Mouse (Mus musculus): ENCODE data around the gene Slc8b1. TPM values are rescaled to one million over a fixed set of nuclear protein-coding genes. Genes with fewer than 3 reads are reported as not detected.
"Not testable (repeated sequence)": the region's sequence is repeated elsewhere in the genome, so short reads cannot be mapped to it uniquely, and the experiment has no call there.

Gene Slc8b1
- total and polyA plus RNA-seq, 2 experiments from 2014 or later, result 1.9 to 2.5 TPM

GRCm38 (mm10) chr5:120497071-120497470 is 13.9 kb upstream of the Slc8b1 start:
- WGBS, result 96% methylated on average over 3 of the region's 3 CpGs
- DNase-seq (ENCODE audit: low spot score) (no peak), ATAC-seq (ENCODE audit: low FRiP score) (no peak)
- H3K27ac ChIP-seq (ENCODE audit: low read depth, low read length), result no peak overlapping the region
- TF ChIP-seq CTCF (IDR thresholded peaks at IDR 0.05), result no peak
- peaks cover 28% of the 10 kb centered on the region for H3K36me3 ChIP-seq (ENCODE audit: insufficient read depth, low read length)
- no peaks in the 10 kb centered on the region for H3K9me3 ChIP-seq (ENCODE audit: low read length)
- no peak overlapping the region for H3K9ac ChIP-seq (replicated peaks; ENCODE audit: low read length, poor library complexity, severe bottlenecking)
- H3K4me3 ChIP-seq (ENCODE audit: low read depth, low read length), result no peak overlapping the region
- H3K4me2 ChIP-seq (ENCODE audit: low read depth, low read length, poor library complexity, severe bottlenecking), result no peak overlapping the region
- no peaks in the 10 kb centered on the region for H3K27me3 ChIP-seq (ENCODE audit: insufficient read depth, low read length)
- peaks cover 3% of the 10 kb centered on the region; the same call in 1 of the 2 replicates for H3K4me1 ChIP-seq (ENCODE audit: insufficient read depth, low read length)

- DNase-seq (ENCODE audit: low spot score) (no peak), ATAC-seq (ENCODE audit: low FRiP score) (no peak)
- Histone ChIP-seq H3K27me3 (ENCODE audit: insufficient read depth, low read length) (no peaks in the 10 kb centered on the region), H3K36me3 (ENCODE audit: insufficient read depth, low read length) (peaks cover 13% of the 10 kb centered on the region; the same call in 1 of the 2 replicates), H3K4me3 (ENCODE audit: low read depth, low read length) (no peak overlapping the region), H3K27ac (ENCODE audit: low read depth, low read length) (no peak overlapping the region), H3K9ac (replicated peaks; ENCODE audit: low read length, poor library complexity, severe bottlenecking) (no peak overlapping the region), H3K4me2 (ENCODE audit: low read depth, low read length, poor library complexity, severe bottlenecking) (no peak overlapping the region), H3K4me1 (ENCODE audit: insufficient read depth, low read length) (peaks cover 10% of the 10 kb centered on the region; the same call in 1 of the 2 replicates), H3K9me3 (ENCODE audit: low read length) (no peaks in the 10 kb centered on the region)
- no peak for TF ChIP-seq CTCF (IDR thresholded peaks at IDR 0.05)
- 89% methylated on average over 4 of the region's 4 CpGs for WGBS
Measured at GRCm38 (mm10) chr5:120499202-120499601, 11.8 kb upstream of the Slc8b1 start.

- peaks cover 11% of the 10 kb centered on the region; the same call in 1 of the 2 replicates for H3K36me3 ChIP-seq (ENCODE audit: insufficient read depth, low read length)
- H3K9me3 ChIP-seq (ENCODE audit: low read length); H3K4me1 ChIP-seq (ENCODE audit: insufficient read depth, low read length); DNase-seq (ENCODE audit: low spot score); H3K27me3 ChIP-seq (ENCODE audit: insufficient read depth, low read length); ATAC-seq (ENCODE audit: low FRiP score); H3K4me3 ChIP-seq (ENCODE audit: low read depth, low read length); H3K9ac ChIP-seq (replicated peaks; ENCODE audit: low read length, poor library complexity, severe bottlenecking); H3K27ac ChIP-seq (ENCODE audit: low read depth, low read length); H3K4me2 ChIP-seq (ENCODE audit: low read depth, low read length, poor library complexity, severe bottlenecking): not testable (repeated sequence)
- 86% methylated on average over 9 of the region's 9 CpGs for WGBS
- peak; percentile 16; the same call in 1 of the 2 replicates for TF ChIP-seq CTCF (IDR thresholded peaks at IDR 0.05)
Measured at GRCm38 (mm10) chr5:120500609-120501008, 10.4 kb upstream of the Slc8b1 start.

- H3K9ac ChIP-seq (replicated peaks; ENCODE audit: low read length, poor library complexity, severe bottlenecking), result peak overlapping the region; percentile 86; the same call in 1 of the 2 replicates
- peaks cover 11% of the 10 kb centered on the region; the same call in 1 of the 2 replicates for H3K36me3 ChIP-seq (ENCODE audit: insufficient read depth, low read length)
- no peaks in the 10 kb centered on the region for H3K9me3 ChIP-seq (ENCODE audit: low read length)
- H3K4me3 ChIP-seq (ENCODE audit: low read depth, low read length), result peak overlapping the region; percentile 57
- DNase-seq (ENCODE audit: low spot score) (no peak), ATAC-seq (ENCODE audit: low FRiP score) (no peak)
- H3K4me1 ChIP-seq (ENCODE audit: insufficient read depth, low read length), result peaks cover 10% of the 10 kb centered on the region; the same call in 1 of the 2 replicates
- no peak for TF ChIP-seq CTCF (IDR thresholded peaks at IDR 0.05)
- H3K4me2 ChIP-seq (ENCODE audit: low read depth, low read length, poor library complexity, severe bottlenecking), result peak overlapping the region; percentile 91
- no peaks in the 10 kb centered on the region for H3K27me3 ChIP-seq (ENCODE audit: insufficient read depth, low read length)
- 58% methylated on average over 9 of the region's 9 CpGs for WGBS
- no peak overlapping the region for H3K27ac ChIP-seq (ENCODE audit: low read depth, low read length)
Measured at GRCm38 (mm10) chr5:120502147-120502621, 8.8 kb upstream of the Slc8b1 start.

GRCm38 (mm10) chr5:120502675-120503143 is 8.3 kb upstream of the Slc8b1 start:
- DNase-seq (ENCODE audit: low spot score), result no peak
- H3K27me3 ChIP-seq (ENCODE audit: insufficient read depth, low read length), result no peaks in the 10 kb centered on the region
- no peak for ATAC-seq (ENCODE audit: low FRiP score)
- peak overlapping the region; percentile 91 for H3K4me2 ChIP-seq (ENCODE audit: low read depth, low read length, poor library complexity, severe bottlenecking)
- no peaks in the 10 kb centered on the region for H3K9me3 ChIP-seq (ENCODE audit: low read length)
- TF ChIP-seq CTCF (IDR thresholded peaks at IDR 0.05), result no peak
- H3K4me3 ChIP-seq (ENCODE audit: low read depth, low read length), result peak overlapping the region; percentile 57
- H3K27ac ChIP-seq (ENCODE audit: low read depth, low read length), result 0 out of 2 replicates have a peak overlapping the region, but pooled peaks have one; percentile 4
- H3K4me1 ChIP-seq (ENCODE audit: insufficient read depth, low read length), result peaks cover 10% of the 10 kb centered on the region; the same call in 1 of the 2 replicates
- WGBS, result 6% methylated on average over 12 of the region's 12 CpGs
- peak overlapping the region; percentile 86 for H3K9ac ChIP-seq (replicated peaks; ENCODE audit: low read length, poor library complexity, severe bottlenecking)
- peaks cover 6% of the 10 kb centered on the region; the same call in 1 of the 2 replicates for H3K36me3 ChIP-seq (ENCODE audit: insufficient read depth, low read length)

- Histone ChIP-seq H3K4me2 (ENCODE audit: low read depth, low read length, poor library complexity, severe bottlenecking) (peak within 1 kb of the TSS; percentile 91), H3K27ac (ENCODE audit: low read depth, low read length) (peak within 1 kb of the TSS; percentile 4; the same call in 1 of the 2 replicates), H3K4me3 (ENCODE audit: low read depth, low read length) (peak within 1 kb of the TSS; percentile 57), H3K9ac (replicated peaks; ENCODE audit: low read length, poor library complexity, severe bottlenecking) (peak within 1 kb of the TSS; percentile 86), H3K36me3 (ENCODE audit: insufficient read depth, low read length) (peaks cover 5% of the 10 kb centered on the region; the same call in 1 of the 2 replicates), H3K9me3 (ENCODE audit: low read length) (no peaks in the 10 kb centered on the region), H3K27me3 (ENCODE audit: insufficient read depth, low read length) (no peaks in the 10 kb centered on the region), H3K4me1 (ENCODE audit: insufficient read depth, low read length) (peaks cover 10% of the 10 kb centered on the region; the same call in 1 of the 2 replicates)
- ATAC-seq (ENCODE audit: low FRiP score) (peak; percentile 78), DNase-seq (ENCODE audit: low spot score) (peak; percentile 93)
- no peak for TF ChIP-seq CTCF (IDR thresholded peaks at IDR 0.05)
- WGBS, result under 1% methylated on average over 44 of the region's 55 CpGs
Measured at GRCm38 (mm10) chr5:120503144-120503795, 7.7 kb upstream of the Slc8b1 start, which contains the start of gene Plbd2. Gene Plbd2, minus strand, starts transcription at chr5:120503625.

Measured in midbrain, postnatal 0 days (tissue).